Mouse (Mus musculus): Measurements from ENCODE around the gene Nccrp1.
"Not testable (repeated sequence)": the region's sequence is repeated elsewhere in the genome, so short reads cannot be mapped to it uniquely, and the experiment has no call there.

Nccrp1 gene

GRCm38 (mm10) chr7:28568253-28568652, 21.2 kb upstream of the Nccrp1 start:
- peak; percentile 68 for DNase-seq

DNA sequence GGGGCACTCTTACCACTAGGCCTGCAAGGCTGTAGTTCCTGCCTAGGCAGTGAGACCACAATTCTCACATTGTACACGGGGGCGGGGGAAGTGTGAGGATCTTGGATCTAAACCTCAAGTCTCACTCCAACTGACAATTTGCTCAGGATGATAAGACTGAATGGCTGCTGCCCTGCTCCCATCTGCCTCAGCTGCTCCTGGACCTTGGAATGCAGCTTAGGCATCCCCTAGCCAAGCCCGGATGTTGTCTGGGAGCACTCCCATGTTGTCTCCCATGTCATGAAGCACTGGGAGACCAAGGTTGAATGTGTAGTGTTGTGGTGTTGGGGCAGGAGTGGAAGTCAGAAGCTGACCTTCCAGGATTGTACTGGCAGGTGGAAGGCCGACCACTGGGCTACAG, 20.5 kb upstream of the Nccrp1 start:
- DNase-seq = no peak

DNA sequence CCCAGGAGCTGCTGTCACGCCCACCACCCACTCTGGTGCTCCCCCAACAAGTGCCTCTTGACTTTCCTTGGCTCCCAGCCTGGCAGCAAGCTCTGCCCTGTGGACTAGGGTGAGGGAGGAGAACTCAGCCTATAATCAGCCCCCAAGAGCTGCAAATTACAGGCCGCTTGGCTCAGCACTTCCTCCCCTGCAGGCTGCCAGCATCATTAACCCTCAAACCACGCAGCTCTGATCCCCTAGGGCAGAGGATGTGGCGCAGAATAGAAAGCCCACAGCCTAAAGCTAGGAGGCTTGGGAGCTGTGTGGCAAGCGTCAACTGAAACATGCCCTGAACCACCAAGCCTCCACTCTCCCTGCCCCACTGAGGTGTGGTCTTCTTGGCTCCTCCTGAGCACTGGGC, 18.4 kb upstream of the Nccrp1 start:
- DNase-seq = no peak

- no peak for DNase-seq
Observed at GRCm38 (mm10) chr7:28562951-28563350, 15.9 kb upstream of the Nccrp1 start.

GRCm38 (mm10) chr7:28562371-28562770, 15.3 kb upstream of the Nccrp1 start:
- DNase-seq = no peak

GRCm38 (mm10) chr7:28561967-28562366, 14.9 kb upstream of the Nccrp1 start:
- DNase-seq = no peak

- no peak for DNase-seq
Observed at GRCm38 (mm10) chr7:28560856-28561255, 13.8 kb upstream of the Nccrp1 start.

GRCm38 (mm10) chr7:28558486-28558885, 11.4 kb upstream of the Nccrp1 start:
- DNase-seq = no peak

DNA sequence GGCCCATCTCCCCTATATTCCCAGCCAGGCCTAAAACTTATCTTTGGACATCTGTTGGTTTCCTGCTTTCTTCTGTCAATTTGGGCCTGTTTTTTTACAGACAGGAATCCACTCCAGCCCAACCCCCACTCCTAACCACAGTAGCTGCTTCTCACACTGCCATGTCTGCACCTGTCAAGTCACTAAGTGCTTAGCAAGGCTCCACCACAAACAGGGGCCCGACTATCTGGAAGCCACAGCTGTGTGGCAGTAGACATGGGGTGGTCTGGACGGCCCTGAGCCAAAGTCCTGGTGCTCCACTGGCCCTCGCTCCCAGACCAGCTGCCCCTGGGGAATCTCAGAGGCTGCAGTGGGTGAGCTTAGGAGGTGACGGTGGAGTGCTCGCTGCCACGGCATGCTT, 10.7 kb upstream of the Nccrp1 start:
- no peak for DNase-seq

- DNase-seq = no peak
Observed at GRCm38 (mm10) chr7:28557069-28557468, 10.0 kb upstream of the Nccrp1 start.

GRCm38 (mm10) chr7:28555939-28556535, 9.0 kb upstream of the Nccrp1 start:
- no peak for DNase-seq

GRCm38 (mm10) chr7:28553076-28553475, 6.0 kb upstream of the Nccrp1 start:
- DNase-seq = no peak

DNA sequence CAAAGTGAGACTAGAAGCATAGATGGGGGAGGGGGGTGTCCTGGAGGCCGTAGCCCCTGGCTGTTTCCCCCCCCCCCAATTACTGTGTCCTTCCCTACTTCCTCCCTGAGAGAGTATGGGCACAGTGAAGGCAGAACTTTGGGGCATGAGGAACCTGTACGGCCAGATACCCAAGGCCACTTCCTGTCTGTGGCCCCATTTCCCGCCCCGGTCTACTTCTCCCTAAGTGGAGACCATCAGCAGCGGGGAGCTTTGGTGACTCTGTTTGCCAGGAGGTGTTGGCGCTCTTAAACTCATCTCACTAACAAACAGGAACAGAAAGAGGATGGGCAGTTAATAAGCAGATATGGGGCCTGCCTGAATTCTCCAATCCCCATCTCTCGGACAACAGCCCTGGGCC, 574 bp upstream of the Nccrp1 start:
- no peak for DNase-seq

DNA sequence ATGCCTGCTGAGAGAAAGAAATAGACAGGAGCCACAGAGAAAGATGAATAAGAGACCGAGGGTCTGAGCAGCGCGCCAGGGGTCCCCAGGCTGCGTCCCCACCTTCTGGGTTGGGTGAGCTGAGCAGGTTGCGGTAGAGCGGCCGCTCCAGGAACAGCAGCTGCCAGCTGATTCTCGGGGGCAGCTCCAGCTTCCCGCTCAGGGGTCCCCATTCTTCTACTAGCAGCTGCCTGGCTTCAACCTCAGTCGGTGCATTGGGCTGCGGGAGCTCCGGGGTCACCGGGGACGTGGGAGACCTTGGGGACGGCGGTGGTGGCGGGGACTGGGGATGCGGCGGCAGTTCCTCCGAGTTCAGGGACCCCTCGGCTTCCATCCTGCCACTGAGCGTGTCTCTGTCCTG, 405 bp downstream of the Nccrp1 start:
- no peak for DNase-seq

- no peak for DNase-seq
Observed at GRCm38 (mm10) chr7:28545891-28546210, 1.2 kb downstream of the Nccrp1 start.

DNA sequence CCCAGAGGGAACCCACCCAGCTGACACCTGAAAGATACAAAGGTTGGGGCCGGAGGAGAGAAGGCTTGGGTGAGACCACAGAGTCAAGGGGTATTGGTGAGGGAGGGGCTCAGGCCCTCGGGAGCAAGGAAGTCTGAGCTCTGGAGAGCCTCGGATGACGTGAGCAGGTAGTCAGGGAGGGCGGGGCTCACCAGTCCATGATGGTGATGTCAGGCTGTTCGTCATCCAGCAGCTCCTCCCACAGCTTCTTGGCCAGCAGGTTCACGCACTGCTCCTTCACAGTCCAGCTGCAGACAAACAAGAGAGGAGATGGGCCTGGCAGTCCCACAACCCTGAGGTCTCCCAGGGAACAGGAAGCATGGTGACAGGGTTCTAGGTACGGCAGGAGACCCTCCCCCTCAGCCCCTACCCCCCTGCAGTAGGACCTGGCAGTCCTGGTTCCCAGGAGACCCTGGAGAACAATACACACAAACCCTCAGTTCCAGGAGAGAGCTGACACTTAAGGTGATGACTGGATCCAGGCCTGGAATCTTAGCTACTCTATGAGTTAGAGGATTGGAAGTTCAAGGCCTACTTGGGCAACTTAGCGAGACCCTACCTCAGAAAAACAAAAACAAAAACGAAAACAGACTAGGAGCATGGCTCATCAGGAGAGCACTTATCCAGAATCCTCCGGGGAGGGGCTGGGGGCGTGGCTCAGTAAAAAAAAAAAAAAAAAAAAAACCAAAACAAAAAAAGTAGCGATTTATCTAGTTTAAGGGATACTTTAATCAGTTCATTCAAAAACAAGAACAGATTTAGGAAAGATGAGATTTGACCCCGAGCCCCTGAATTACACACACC, 1.8 kb downstream of the Nccrp1 start:
- no peak for DNase-seq

- DNase-seq = no peak
Observed at GRCm38 (mm10) chr7:28544051-28544601, 2.9 kb downstream of the Nccrp1 start.

- no peak for DNase-seq
Observed at GRCm38 (mm10) chr7:28540526-28540925, 6.5 kb downstream of the Nccrp1 start, which contains the start of gene Sycn. TSS of gene Sycn (plus strand) at chr7:28540885.

DNA sequence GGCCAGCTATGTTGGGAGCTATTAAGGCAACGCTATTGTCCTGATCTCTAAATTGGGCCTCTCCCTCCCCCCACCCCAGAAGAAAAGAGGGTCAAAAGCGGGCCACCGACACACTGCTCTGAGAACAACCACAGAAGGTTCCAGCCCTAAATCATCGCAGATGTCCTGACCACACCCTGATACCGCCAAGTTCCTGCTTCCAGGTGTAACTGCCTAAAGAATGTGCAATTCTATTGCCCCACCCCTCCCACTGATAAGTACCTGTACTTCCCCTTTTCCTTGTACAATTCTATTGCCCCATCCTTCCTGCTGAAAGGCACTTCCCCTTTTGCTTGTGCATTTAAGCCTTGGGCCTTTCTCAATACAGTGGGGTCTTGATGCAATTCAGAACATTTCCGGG, 8.2 kb downstream of the Nccrp1 start:
- not testable (repeated sequence) for DNase-seq

DNA sequence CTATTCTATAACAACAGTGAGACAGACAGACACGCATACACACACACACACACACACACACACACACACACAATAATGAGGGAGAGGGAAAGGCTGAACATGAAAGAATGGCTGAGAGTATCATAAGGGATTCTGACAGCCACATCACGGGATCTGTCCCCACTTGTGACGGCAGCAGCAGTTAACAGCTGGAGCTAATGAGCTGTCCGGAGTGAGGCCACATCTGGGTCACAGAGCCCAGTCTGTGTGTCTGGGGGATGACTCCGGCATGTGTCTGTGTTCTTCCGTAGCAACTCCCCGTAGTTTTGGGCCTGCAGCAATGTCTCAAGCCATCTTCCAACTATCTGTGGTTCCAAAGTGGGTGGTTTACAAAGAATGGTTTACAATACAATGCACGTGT, 15.0 kb downstream of the Nccrp1 start:
- no peak for DNase-seq

DNA sequence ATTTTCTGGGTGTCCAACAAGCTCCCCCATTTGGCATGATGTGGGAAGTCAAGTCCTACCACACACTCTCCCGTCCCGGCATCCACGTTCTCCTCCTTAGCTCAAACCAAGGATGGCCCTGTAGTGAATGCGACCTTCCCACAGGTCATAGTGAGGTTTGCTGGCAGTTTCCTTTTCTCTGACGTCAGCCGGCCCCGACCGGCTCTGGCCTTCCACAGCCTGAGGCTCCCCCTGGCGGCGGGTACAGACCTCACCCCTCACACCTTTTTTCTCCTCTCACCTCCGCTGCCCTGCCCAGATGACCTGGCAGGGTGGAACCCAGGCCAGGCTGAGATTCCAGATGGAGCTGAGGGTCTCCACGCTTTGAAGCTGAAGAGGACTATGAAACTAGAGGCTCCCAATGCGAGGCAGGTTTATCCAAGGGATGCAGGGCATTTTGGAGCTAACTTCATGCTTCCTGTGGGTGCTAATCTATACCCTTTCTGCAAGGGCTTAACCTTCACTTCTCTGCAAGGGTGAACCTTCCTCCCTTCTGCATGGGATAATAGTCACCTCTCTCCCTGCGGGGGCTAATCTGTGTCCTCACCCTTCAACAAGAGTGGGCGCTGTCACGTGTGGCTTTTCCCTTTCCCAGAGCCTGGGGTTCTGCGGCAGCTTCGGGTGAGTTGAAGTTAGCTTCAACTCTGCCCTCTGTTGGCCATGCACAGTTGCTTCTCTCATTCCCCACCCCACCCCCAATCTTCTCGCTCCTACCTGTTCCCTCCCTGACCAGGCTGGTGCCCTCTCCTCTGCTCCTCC, 18.9 kb downstream of the Nccrp1 start:
- DNase-seq = peak; percentile 34

DNA sequence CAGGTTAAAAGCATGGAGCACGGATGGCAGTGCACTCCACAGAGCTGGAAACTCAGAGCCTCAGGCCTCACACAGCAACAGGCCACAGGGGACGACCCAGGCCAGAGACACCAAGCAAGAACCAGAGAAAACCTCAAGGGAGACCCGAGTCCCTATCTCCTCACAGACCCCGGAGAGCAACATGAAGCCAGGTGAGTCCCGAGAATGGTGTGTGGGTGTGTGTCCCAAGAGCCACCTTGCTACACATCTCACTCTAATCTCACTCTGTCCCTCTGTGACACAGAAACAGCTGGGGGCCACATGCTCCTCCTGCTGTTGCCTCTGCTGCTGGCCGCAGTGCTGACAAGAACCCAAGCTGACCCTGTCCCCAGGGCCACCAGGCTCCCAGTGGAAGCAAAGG, 24.5 kb downstream of the Nccrp1 start, which contains the start of gene Ifnl3:
TSS of gene Ifnl3 (plus strand) at position 301 of the 400 bp plus-strand sequence.
- not testable (repeated sequence) for DNase-seq

DNA sequence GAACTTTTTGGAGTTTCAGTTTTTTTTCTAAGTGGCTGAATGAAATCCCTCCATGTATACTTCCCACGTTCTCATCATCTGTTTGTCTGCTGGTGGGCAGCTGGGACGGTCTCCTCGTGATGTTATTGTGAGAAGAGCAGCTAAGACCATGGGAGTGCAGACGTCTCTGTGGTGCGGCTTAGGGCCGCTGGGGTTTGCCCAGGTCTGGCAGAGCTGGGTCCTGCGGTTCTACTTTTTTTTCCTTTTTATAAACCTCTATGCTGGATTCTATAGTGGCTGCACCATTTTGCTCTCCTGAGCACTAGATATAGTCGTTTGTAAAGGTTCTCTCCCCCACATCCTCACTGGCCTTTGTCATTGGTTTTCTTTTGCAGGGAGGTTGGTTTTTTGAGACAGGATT, 35.6 kb downstream of the Nccrp1 start:
- DNase-seq = no peak
